Mouse (Mus musculus) forebrain, embryonic 12.5 days (tissue): ENCODE measurements around the gene Pde4d. TPM values are rescaled to one million over a fixed set of nuclear protein-coding genes. Genes with fewer than 3 reads are reported as not detected.
A peak's percentile ranks its signal among the peaks of the same experiment; 100 is the strongest.

ENCODE experiments used
- ATAC-seq: fragments of 200-750 bp; cut with Nextera tagmentation; 2 replicates; pipeline ENCODE4 v1.8.0; 2017; ENCODE audit warnings: moderate TSS enrichment; ENCODE audit not compliant: low FRiP score
- H3K27ac ChIP-seq: fragments of 300-500 bp; sonication (generic); 2 replicates; pipeline ENCODE4 v1.5.1; 2016; ENCODE audit warnings: mild to moderate bottlenecking
- H3K27me3 ChIP-seq: fragments of 300-500 bp; sonication (generic); 2 replicates; pipeline ENCODE4 v1.6.1; 2016; ENCODE audit warnings: mild to moderate bottlenecking
- H3K36me3 ChIP-seq: fragments of 300-500 bp; sonication (generic); replicated peaks from 2 replicates; pipeline ENCODE4 v1.6.1; 2016; ENCODE audit warnings: mild to moderate bottlenecking
- H3K4me1 ChIP-seq: fragments of 300-500 bp; sonication (generic); 2 replicates; pipeline ENCODE4 v1.6.1; 2016
- H3K4me2 ChIP-seq: fragments of 300-500 bp; sonication (generic); 2 replicates; pipeline ENCODE4 v1.6.1; 2016; ENCODE audit warnings: mild to moderate bottlenecking, moderate library complexity
- H3K4me3 ChIP-seq: fragments of 300-500 bp; sonication (generic); replicated peaks from 2 replicates; pipeline ENCODE4 v1.5.1; 2016; ENCODE audit warnings: mild to moderate bottlenecking
- H3K9ac ChIP-seq: fragments of 300-500 bp; sonication (generic); 2 replicates; pipeline ENCODE4 v1.6.1; 2016; ENCODE audit warnings: mild to moderate bottlenecking
- H3K9me3 ChIP-seq: fragments of 300-500 bp; sonication (generic); 2 replicates; pipeline ENCODE4 v1.6.1; 2016
- WGBS: fragments of 180-500 bp; shearing (Covaris S2); methylation state at CpG from one replicate; pipeline ENCODE4 v1.1.7; 2016; 5-methylcytosine and 5-hydroxymethylcytosine counted together
- polyA plus RNA-seq: library from polyadenylated mRNA; unstranded; fragments of >200 nt; fragmentation: Nextera tagmentation; extraction: Ambion mirVana; gene quantifications from 2 replicates; pipeline ENCODE4 v1.2.1, GENCODE M21; 2016

Gene Pde4d
- polyA plus RNA-seq, 1 experiment from 2014 or later = 15.0 TPM

GRCm38 (mm10) chr13:109813924-109814323 lies 1364.2 kb downstream of the Pde4d start:
- Histone ChIP-seq H3K9ac (no peak overlapping the region), H3K27ac (no peak overlapping the region), H3K9me3 (no peaks in the 10 kb centered on the region), H3K36me3 (no peaks in the 10 kb centered on the region), H3K4me2 (no peak overlapping the region), H3K4me3 (no peak overlapping the region), H3K27me3 (no peaks in the 10 kb centered on the region), H3K4me1 (no peaks in the 10 kb centered on the region)
- WGBS = 96% methylated on average over 4 of the region's 4 CpGs
- ATAC-seq = no peak

GRCm38 (mm10) chr13:109819071-109819470 lies 1369.3 kb downstream of the Pde4d start:
- peaks cover 33% of the 10 kb centered on the region for H3K4me1 ChIP-seq
- no peak for ATAC-seq
- H3K36me3 ChIP-seq = no peaks in the 10 kb centered on the region
- 90% methylated on average over 3 of the region's 3 CpGs for WGBS
- H3K9ac ChIP-seq = no peak overlapping the region
- H3K4me3 ChIP-seq = no peak overlapping the region
- H3K27me3 ChIP-seq = no peaks in the 10 kb centered on the region
- H3K9me3 ChIP-seq = no peaks in the 10 kb centered on the region
- no peak overlapping the region for H3K4me2 ChIP-seq
- H3K27ac ChIP-seq = no peak overlapping the region

GRCm38 (mm10) chr13:109820141-109820540 lies 1370.4 kb downstream of the Pde4d start:
- H3K9ac ChIP-seq = no peak overlapping the region
- peaks cover 43% of the 10 kb centered on the region for H3K4me1 ChIP-seq
- no peaks in the 10 kb centered on the region for H3K36me3 ChIP-seq
- WGBS = 74% methylated on average over 3 of the region's 3 CpGs
- no peak for ATAC-seq
- H3K27me3 ChIP-seq = no peaks in the 10 kb centered on the region
- no peaks in the 10 kb centered on the region for H3K9me3 ChIP-seq
- H3K4me2 ChIP-seq = no peak overlapping the region
- H3K27ac ChIP-seq = no peak overlapping the region
- H3K4me3 ChIP-seq = no peak overlapping the region

- peak overlapping the region; percentile 95; the same call in 1 of the 2 replicates for H3K27ac ChIP-seq
- no peaks in the 10 kb centered on the region for H3K27me3 ChIP-seq
- 62% methylated on average over 3 of the region's 3 CpGs for WGBS
- no peak overlapping the region for H3K4me2 ChIP-seq
- no peaks in the 10 kb centered on the region for H3K9me3 ChIP-seq
- no peak for ATAC-seq
- H3K4me3 ChIP-seq = no peak overlapping the region
- H3K9ac ChIP-seq = no peak overlapping the region
- H3K4me1 ChIP-seq = peaks cover 43% of the 10 kb centered on the region
- no peaks in the 10 kb centered on the region for H3K36me3 ChIP-seq
Measured at GRCm38 (mm10) chr13:109820866-109821265, 1371.1 kb downstream of the Pde4d start.

GRCm38 (mm10) chr13:109821725-109822412 lies 1372.1 kb downstream of the Pde4d start:
- Histone ChIP-seq H3K27ac (peak overlapping the region; percentile 95), H3K27me3 (no peaks in the 10 kb centered on the region), H3K4me3 (peak overlapping the region; percentile 30), H3K36me3 (no peaks in the 10 kb centered on the region), H3K9ac (no peak overlapping the region; the same call in 1 of the 2 replicates), H3K4me1 (peaks cover 43% of the 10 kb centered on the region), H3K9me3 (no peaks in the 10 kb centered on the region), H3K4me2 (peak overlapping the region; percentile 57)
- 7% methylated on average over 8 of the region's 8 CpGs for WGBS
- ATAC-seq = peak; percentile 66

- Histone ChIP-seq H3K4me1 (peaks cover 43% of the 10 kb centered on the region), H3K9ac (peak overlapping the region; percentile 45), H3K27ac (peak overlapping the region; percentile 95), H3K9me3 (no peaks in the 10 kb centered on the region), H3K27me3 (no peaks in the 10 kb centered on the region), H3K4me2 (peak overlapping the region; percentile 57), H3K36me3 (no peaks in the 10 kb centered on the region), H3K4me3 (peak overlapping the region; percentile 30)
- peak; percentile 97 for ATAC-seq
- under 1% methylated on average over 15 of the region's 15 CpGs for WGBS
Measured at GRCm38 (mm10) chr13:109822413-109823298, 1372.9 kb downstream of the Pde4d start.

- H3K36me3 ChIP-seq = no peaks in the 10 kb centered on the region
- H3K4me1 ChIP-seq = peaks cover 43% of the 10 kb centered on the region
- WGBS = 9% methylated on average over 11 of the region's 11 CpGs
- peak overlapping the region; percentile 95 for H3K27ac ChIP-seq
- peak overlapping the region; percentile 33; the same call in 1 of the 2 replicates for H3K9ac ChIP-seq
- H3K4me2 ChIP-seq = peak overlapping the region; percentile 57
- no peaks in the 10 kb centered on the region for H3K9me3 ChIP-seq
- no peaks in the 10 kb centered on the region for H3K27me3 ChIP-seq
- H3K4me3 ChIP-seq = no peak overlapping the region
- ATAC-seq = no peak
Measured at GRCm38 (mm10) chr13:109823307-109824031, 1373.7 kb downstream of the Pde4d start.

GRCm38 (mm10) chr13:109825891-109826290 lies 1376.1 kb downstream of the Pde4d start:
- ATAC-seq = no peak
- H3K4me1 ChIP-seq = peaks cover 39% of the 10 kb centered on the region
- no peaks in the 10 kb centered on the region for H3K27me3 ChIP-seq
- H3K27ac ChIP-seq = no peak overlapping the region
- no peak overlapping the region for H3K4me3 ChIP-seq
- no peak overlapping the region for H3K4me2 ChIP-seq
- 82% methylated on average over 6 of the region's 6 CpGs for WGBS
- no peaks in the 10 kb centered on the region for H3K36me3 ChIP-seq
- no peaks in the 10 kb centered on the region for H3K9me3 ChIP-seq
- H3K9ac ChIP-seq = no peak overlapping the region

- 88% methylated on average over 6 of the region's 6 CpGs for whole genome bisulfite sequencing
- no peak overlapping the region for H3K9ac ChIP-seq
- no peak for ATAC-seq
- no peak overlapping the region for H3K27ac ChIP-seq
- H3K9me3 ChIP-seq = no peaks in the 10 kb centered on the region
- peaks cover 25% of the 10 kb centered on the region for H3K4me1 ChIP-seq
- H3K27me3 ChIP-seq = no peaks in the 10 kb centered on the region
- no peak overlapping the region for H3K4me2 ChIP-seq
- H3K4me3 ChIP-seq = no peak overlapping the region
- H3K36me3 ChIP-seq = no peaks in the 10 kb centered on the region
Measured at GRCm38 (mm10) chr13:109827341-109827740, 1377.6 kb downstream of the Pde4d start.

- ATAC-seq = no peak
- WGBS = 90% methylated on average over 3 of the region's 3 CpGs
Measured at GRCm38 (mm10) chr13:109827909-109828308, 1378.2 kb downstream of the Pde4d start.

GRCm38 (mm10) chr13:109829444-109829843 lies 1379.7 kb downstream of the Pde4d start:
- Histone ChIP-seq H3K9me3 (no peaks in the 10 kb centered on the region), H3K27ac (no peak overlapping the region), H3K4me3 (no peak overlapping the region), H3K27me3 (no peaks in the 10 kb centered on the region), H3K36me3 (no peaks in the 10 kb centered on the region), H3K4me2 (no peak overlapping the region), H3K4me1 (peaks cover 7% of the 10 kb centered on the region), H3K9ac (no peak overlapping the region)
- WGBS = 84% methylated on average over 3 of the region's 3 CpGs
- ATAC-seq = no peak

More at GRCm38 (mm10) chr13:109827909-109828308, 1378.2 kb downstream of the Pde4d start:
- Histone ChIP-seq H3K4me2 (no peak overlapping the region), H3K9me3 (no peaks in the 10 kb centered on the region), H3K4me3 (no peak overlapping the region), H3K36me3 (no peaks in the 10 kb centered on the region), H3K9ac (no peak overlapping the region), H3K27me3 (no peaks in the 10 kb centered on the region), H3K4me1 (peaks cover 21% of the 10 kb centered on the region), H3K27ac (no peak overlapping the region)

GRCm38 (mm10) chr13:109834935-109835334 lies 1385.2 kb downstream of the Pde4d start:
- H3K27me3 ChIP-seq = no peaks in the 10 kb centered on the region
- no peak overlapping the region for H3K27ac ChIP-seq
- H3K4me2 ChIP-seq = no peak overlapping the region
- ATAC-seq = no peak
- H3K9ac ChIP-seq = no peak overlapping the region
- 91% methylated on average over 3 of the region's 3 CpGs for WGBS
- no peak overlapping the region for H3K4me3 ChIP-seq
- no peaks in the 10 kb centered on the region for H3K36me3 ChIP-seq
- H3K9me3 ChIP-seq = no peaks in the 10 kb centered on the region
- no peaks in the 10 kb centered on the region for H3K4me1 ChIP-seq
